Mouse (Mus musculus): Measurements from ENCODE around the gene Ccdc169.
"Not testable (repeated sequence)": the region's sequence is repeated elsewhere in the genome, so short reads cannot be mapped to it uniquely, and the experiment has no call there.

Ccdc169 gene

GRCm38 (mm10) chr3:55195581-55196327 is 58.6 kb downstream of the Ccdc169 start:
- DNase-seq (ENCODE audit: low spot score in 2 of 2): no peak

DNA sequence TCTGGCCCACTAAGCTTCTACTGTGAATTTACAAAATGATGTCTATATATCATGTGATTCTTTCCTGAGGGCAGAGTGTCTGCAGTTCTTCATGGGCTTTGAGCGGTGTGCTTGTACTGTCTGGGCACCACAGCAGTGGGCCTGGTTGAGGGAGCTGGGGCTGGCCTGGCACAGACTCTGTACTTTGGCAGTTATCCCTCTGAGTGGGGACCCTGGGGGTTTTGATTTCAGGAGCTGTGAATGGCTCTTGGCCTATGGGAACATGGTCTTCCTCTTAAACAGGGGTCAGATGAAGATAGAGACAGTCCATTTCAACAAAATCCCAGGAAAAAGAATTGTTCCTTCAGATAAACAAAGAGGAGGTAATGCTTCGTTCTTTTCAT is 59.2 kb downstream of the Ccdc169 start:
- DNase-seq (ENCODE audit: low spot score in 2 of 2): no peak

DNA sequence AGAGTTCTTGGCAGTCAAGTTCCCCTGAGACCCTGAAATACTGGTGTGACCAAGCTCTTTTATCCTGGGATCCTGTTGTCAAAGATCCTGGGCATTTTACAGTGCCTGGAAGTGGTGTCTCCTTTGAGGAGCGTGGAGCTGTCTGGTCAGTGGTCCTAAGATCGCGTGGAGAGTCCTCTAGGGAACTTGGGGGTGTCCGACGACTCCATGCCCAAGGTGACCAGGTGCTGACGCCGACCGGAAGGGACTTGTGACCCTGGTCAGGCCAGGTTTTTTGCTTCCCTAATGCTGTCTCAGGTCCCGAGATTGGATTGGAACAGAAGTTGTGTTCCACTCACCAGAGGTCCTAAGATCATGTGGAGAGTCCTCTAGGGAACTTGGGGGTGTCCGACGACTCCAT is 66.5 kb downstream of the Ccdc169 start:
- DNase-seq (ENCODE audit: low spot score in 2 of 2): not testable (repeated sequence)

DNA sequence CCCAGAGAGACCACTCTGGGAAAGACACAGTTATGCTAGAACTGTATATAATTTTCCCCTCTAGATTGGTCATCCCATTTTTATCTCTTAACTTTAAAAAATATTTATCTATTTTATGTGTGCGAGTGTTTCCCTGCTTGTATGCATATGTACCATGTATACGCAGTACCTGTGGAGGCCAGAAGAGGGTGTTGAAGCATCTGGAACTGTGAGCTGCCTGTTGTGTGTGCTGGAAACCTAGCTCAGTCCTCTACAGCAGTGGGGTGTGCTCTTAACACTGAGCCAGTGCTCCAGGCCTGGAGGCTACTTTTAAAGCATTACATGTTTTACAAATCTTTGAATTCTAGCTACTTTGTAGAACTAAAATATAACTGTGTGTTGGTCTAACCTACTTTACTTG is 69.3 kb downstream of the Ccdc169 start:
- DNase-seq (ENCODE audit: low spot score in 2 of 2): no peak

- no peak for DNase-seq (ENCODE audit: low spot score in 2 of 2)
Measured at GRCm38 (mm10) chr3:55207665-55208064, 70.5 kb downstream of the Ccdc169 start.

GRCm38 (mm10) chr3:55212254-55212653 is 75.1 kb downstream of the Ccdc169 start:
- DNase-seq (ENCODE audit: low spot score in 2 of 2): no peak

- no peak for DNase-seq (ENCODE audit: low spot score in 2 of 2)
Measured at GRCm38 (mm10) chr3:55213785-55214184, 76.6 kb downstream of the Ccdc169 start.

DNA sequence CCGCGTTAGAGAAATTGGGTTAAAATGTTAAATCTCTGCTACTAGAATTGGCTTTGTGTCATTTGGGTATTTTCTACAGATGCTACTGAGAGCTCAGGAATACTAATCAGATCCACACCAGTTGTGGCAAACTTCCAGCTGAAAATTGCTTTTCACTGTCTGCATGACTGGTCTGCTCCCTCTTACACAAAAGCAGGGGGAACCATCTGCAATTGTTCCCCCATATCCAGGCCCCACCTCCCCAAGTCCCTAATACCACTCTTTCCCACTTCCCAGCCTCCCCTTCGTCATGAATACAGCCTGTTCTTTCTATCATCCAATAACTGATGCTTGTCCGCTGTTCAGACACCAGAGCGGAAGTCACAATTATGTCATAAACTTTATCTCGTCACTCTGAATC is 77.3 kb downstream of the Ccdc169 start:
- DNase-seq (ENCODE audit: low spot score in 2 of 2): no peak

GRCm38 (mm10) chr3:55222502-55222901 is 85.4 kb downstream of the Ccdc169 start:
- DNase-seq (ENCODE audit: low spot score in 2 of 2): no peak

All from natural killer cell, adult 2 months (primary cell).